Mouse (Mus musculus) MEL (cell line): ENCODE measurements at regions not wholly inside any gene's neighbourhood (a gene's known extent, or its start where the extent isn't known, plus 50 kb on each side); places are given as distances from the start of the nearest gene placed in this dataset.

Source experiments
- DNase-seq: peaks from one replicate; pipeline ENCODE4 v3.0.0; 2011; ENCODE audit warnings: low read depth, low spot score
- H3K27ac ChIP-seq: 2 replicates; pipeline ENCODE4 v1.5.1; 2012; ENCODE audit warnings: low read depth, mild to moderate bottlenecking, control low read depth, low read length, moderate library complexity; ENCODE audit not compliant: control insufficient read depth
- H3K27me3 ChIP-seq, 2 experiments: fragments of 150-350 bp in 1 of 2; sonication (generic) in 1 of 2; 2 replicates each; pipeline ENCODE4 v1.6.1; 2012; ENCODE audit warnings: low read length in 2 of 2, mild to moderate bottlenecking in 2 of 2, improper control_type of control experiment in 1 of 2, moderate library complexity in 1 of 2; ENCODE audit not compliant: insufficient read depth in 2 of 2, control insufficient read depth in 1 of 2
- H3K36me3 ChIP-seq, 2 experiments: 2 replicates each; pipeline ENCODE4 v1.6.1; 2012 to 2014; ENCODE audit warnings: low read length in 2 of 2, improper control_type of control experiment in 1 of 2, inconsistent platforms in 1 of 2, mild to moderate bottlenecking in 1 of 2; ENCODE audit not compliant: insufficient read depth in 2 of 2, control insufficient read depth in 1 of 2
- H3K4me1 ChIP-seq, 2 experiments: fragments of 150-350 bp in 1 of 2; sonication (generic) in 1 of 2; 2 replicates each; pipeline ENCODE4 v1.6.1; 2012; ENCODE audit warnings: low read length in 2 of 2, improper control_type of control experiment in 1 of 2, mild to moderate bottlenecking in 1 of 2; ENCODE audit not compliant: insufficient read depth in 2 of 2, control insufficient read depth in 1 of 2
- H3K4me3 ChIP-seq, 2 experiments: fragments of 150-350 bp in 1 of 2; sonication (generic) in 1 of 2; 2 replicates each; pipeline ENCODE4 v1.5.1; 2012; ENCODE audit warnings: low read depth in 2 of 2, low read length in 2 of 2, mild to moderate bottlenecking in 2 of 2, moderate library complexity in 2 of 2, control low read depth in 1 of 2, improper control_type of control experiment in 1 of 2; ENCODE audit not compliant: control insufficient read depth in 1 of 2, insufficient read depth in 1 of 2
- H3K79me2 ChIP-seq: 2 replicates; pipeline ENCODE4 v1.6.1; 2012; ENCODE audit warnings: mild to moderate bottlenecking, low read length, moderate library complexity; ENCODE audit not compliant: control insufficient read depth, poor library complexity, insufficient read depth
- H3K9ac ChIP-seq: 2 replicates; pipeline ENCODE4 v1.6.1; 2012; ENCODE audit warnings: low read depth, mild to moderate bottlenecking, control low read depth, low read length, moderate library complexity; ENCODE audit not compliant: control insufficient read depth, poor library complexity, severe bottlenecking
- H3K9me3 ChIP-seq: fragments of 150-350 bp; sonication (generic); replicated peaks from 2 replicates; pipeline ENCODE4 v1.6.1; 2012; ENCODE audit warnings: mild to moderate bottlenecking, low read length, improper control_type of control experiment, moderate library complexity; ENCODE audit not compliant: insufficient read depth
- BHLHE40 ChIP-seq: IDR thresholded peaks from 2 replicates; pipeline ENCODE4 v1.6.1; 2012; ENCODE audit warnings: low read depth, mild to moderate bottlenecking, inconsistent platforms, low read length, improper control_type of control experiment, borderline replicate concordance
- CHD1 ChIP-seq: IDR thresholded peaks from 2 replicates; pipeline ENCODE4 v1.6.1; 2012; ENCODE audit warnings: low read depth, mild to moderate bottlenecking, inconsistent platforms, low read length, improper control_type of control experiment
- CTCF ChIP-seq, 3 experiments: IDR thresholded peaks in 2 of 3; conservative IDR thresholded peaks in 1 of 3; 2 replicates each; pipeline ENCODE4 v1.5.1; 2011 to 2012; ENCODE audit warnings: low read length in 3 of 3, low read depth in 2 of 3, mild to moderate bottlenecking in 2 of 3, improper control_type of control experiment in 1 of 3, inconsistent platforms in 1 of 3, mixed read lengths in 1 of 3, moderate library complexity in 1 of 3; ENCODE audit not compliant: control insufficient read depth in 1 of 3, insufficient read depth in 1 of 3, poor library complexity in 1 of 3, severe bottlenecking in 1 of 3
- ELF1 ChIP-seq: IDR thresholded peaks from 2 replicates; pipeline ENCODE4 v1.6.1; 2014; ENCODE audit warnings: low read depth, mild to moderate bottlenecking, inconsistent platforms, low read length, improper control_type of control experiment, moderate library complexity
- EP300 ChIP-seq, 2 experiments: IDR thresholded peaks; 2 replicates each; pipeline ENCODE4 v1.6.1; 2011; ENCODE audit warnings: improper control_type of control experiment in 2 of 2, low read length in 2 of 2, low read depth in 1 of 2, mild to moderate bottlenecking in 1 of 2
- ETS1 ChIP-seq: IDR thresholded peaks from 2 replicates; pipeline ENCODE4 v1.6.1; 2012; ENCODE audit warnings: low read depth, mild to moderate bottlenecking, inconsistent platforms, low read length, improper control_type of control experiment, moderate library complexity
- HCFC1 ChIP-seq: IDR thresholded peaks from 2 replicates; pipeline ENCODE4 v1.6.1; 2012; ENCODE audit warnings: low read depth, mild to moderate bottlenecking, inconsistent platforms, low read length, improper control_type of control experiment, moderate library complexity
- JUND ChIP-seq: IDR thresholded peaks from 2 replicates; pipeline ENCODE4 v1.6.1; 2011; ENCODE audit warnings: low read depth, mild to moderate bottlenecking, improper control_type of control experiment, low read length
- KAT2A ChIP-seq: conservative IDR thresholded peaks from 2 replicates; pipeline ENCODE4 v1.6.1; 2012; ENCODE audit warnings: low read depth, low read length, improper control_type of control experiment, inconsistent platforms
- MAFK ChIP-seq: IDR thresholded peaks from 2 replicates; pipeline ENCODE4 v1.6.1; 2011; ENCODE audit warnings: low read depth, mild to moderate bottlenecking, low read length, improper control_type of control experiment, borderline replicate concordance
- MAX ChIP-seq: IDR thresholded peaks from 2 replicates; pipeline ENCODE4 v1.6.1; 2011; ENCODE audit warnings: low read length, improper control_type of control experiment
- MAZ ChIP-seq: IDR thresholded peaks from 2 replicates; pipeline ENCODE4 v1.6.1; 2012; ENCODE audit warnings: low read depth, mild to moderate bottlenecking, inconsistent platforms, low read length, improper control_type of control experiment
- MEF2A ChIP-seq: IDR thresholded peaks from 2 replicates; pipeline ENCODE4 v1.6.1; 2014; ENCODE audit warnings: low read depth, mild to moderate bottlenecking, inconsistent platforms, low read length, improper control_type of control experiment; ENCODE audit not compliant: poor library complexity, insufficient replicate concordance, severe bottlenecking; ENCODE audit errors: extremely low read depth
- MYB ChIP-seq: IDR thresholded peaks from 2 replicates; pipeline ENCODE4 v1.6.1; 2011; ENCODE audit warnings: mild to moderate bottlenecking, low read depth, low read length, improper control_type of control experiment
- MYC ChIP-seq: IDR thresholded peaks from 2 replicates; pipeline ENCODE4 v1.6.1; 2011; ENCODE audit warnings: low read depth, mild to moderate bottlenecking, low read length, improper control_type of control experiment, moderate library complexity
- NRF1 ChIP-seq: IDR thresholded peaks from 2 replicates; pipeline ENCODE4 v1.6.1; 2014; ENCODE audit warnings: low read depth, mild to moderate bottlenecking, inconsistent platforms, low read length, improper control_type of control experiment, moderate library complexity; ENCODE audit not compliant: poor library complexity, insufficient read depth, severe bottlenecking
- POLR2A ChIP-seq, 2 experiments: IDR thresholded peaks; 2 replicates each; pipeline ENCODE4 v1.6.1; 2011 to 2012; ENCODE audit warnings: low read length in 2 of 2, mild to moderate bottlenecking in 2 of 2, control low read depth in 1 of 2, improper control_type of control experiment in 1 of 2, low read depth in 1 of 2, moderate library complexity in 1 of 2; ENCODE audit not compliant: control insufficient read depth in 1 of 2, insufficient read depth in 1 of 2, poor library complexity in 1 of 2
- POLR2AphosphoS5 ChIP-seq: IDR thresholded peaks from 2 replicates; pipeline ENCODE4 v1.6.1; 2012; ENCODE audit warnings: low read depth, borderline replicate concordance, mild to moderate bottlenecking, inconsistent platforms, low read length, moderate library complexity, mixed read lengths
- SIN3A ChIP-seq: IDR thresholded peaks from 2 replicates; pipeline ENCODE4 v1.6.1; 2012; ENCODE audit warnings: low read length, improper control_type of control experiment, inconsistent platforms
- SMC3 ChIP-seq: IDR thresholded peaks from 2 replicates; pipeline ENCODE4 v1.6.1; 2011; ENCODE audit warnings: low read depth, low read length, improper control_type of control experiment
- TBP ChIP-seq: IDR thresholded peaks from 2 replicates; pipeline ENCODE4 v1.8.0; 2011; ENCODE audit warnings: low read depth, low read length, improper control_type of control experiment
- UBTF ChIP-seq: IDR thresholded peaks from 2 replicates; pipeline ENCODE4 v1.6.1; 2012; ENCODE audit warnings: low read depth, mild to moderate bottlenecking, inconsistent platforms, low read length, improper control_type of control experiment, moderate library complexity, borderline replicate concordance; ENCODE audit not compliant: insufficient read depth
- USF2 ChIP-seq, 2 experiments: IDR thresholded peaks; 2 replicates each; pipeline ENCODE4 v1.6.1; 2011 to 2012; ENCODE audit warnings: improper control_type of control experiment in 2 of 2, low read length in 2 of 2, borderline replicate concordance in 1 of 2, inconsistent platforms in 1 of 2, low read depth in 1 of 2, mild to moderate bottlenecking in 1 of 2; ENCODE audit not compliant: insufficient read depth in 1 of 2
- ZKSCAN1 ChIP-seq: IDR thresholded peaks from 2 replicates; pipeline ENCODE4 v1.6.1; 2012; ENCODE audit warnings: low read depth, mild to moderate bottlenecking, inconsistent platforms, low read length, improper control_type of control experiment, moderate library complexity
- ZNF384 ChIP-seq: IDR thresholded peaks from 2 replicates; pipeline ENCODE4 v1.6.1; 2012; ENCODE audit warnings: low read depth, mild to moderate bottlenecking, inconsistent platforms, low read length, improper control_type of control experiment

GRCm38 (mm10) chr13:72833326-72833725 lies 204.7 kb downstream of the Irx2 start:
- Histone ChIP-seq H3K36me3 (no peaks in the 10 kb centered on the region), H3K79me2 (no peaks in the 10 kb centered on the region), H3K27ac (no peak overlapping the region), H3K27me3 (no peaks in the 10 kb centered on the region), H3K4me1 (no peaks in the 10 kb centered on the region), H3K9me3 (no peaks in the 10 kb centered on the region), H3K4me3 (no peak overlapping the region)
- DNase-seq: no peak
- TF ChIP-seq SMC3 (no peak), BHLHE40 (no peak), POLR2A (IDR thresholded peaks at IDR 0.05; ENCODE audit: control insufficient read depth in 1 of 2, insufficient read depth in 1 of 2, low read depth in 1 of 2, low read length in 2 of 2, poor library complexity in 1 of 2) (no peak), TBP (no peak), KAT2A (no peak), UBTF (no peak), USF2 (IDR thresholded peaks at IDR 0.05; ENCODE audit: borderline replicate concordance in 1 of 2, insufficient read depth in 1 of 2, low read depth in 1 of 2, low read length in 2 of 2) (no peak), SIN3A (no peak), POLR2AphosphoS5 (no peak), HCFC1 (no peak), MAZ (no peak), CTCF (IDR thresholded peaks at IDR 0.05 in 2 of 3, conservative IDR thresholded peaks at IDR 0.05 in 1 of 3; ENCODE audit: control insufficient read depth in 1 of 3, insufficient read depth in 1 of 3, low read depth in 2 of 3, low read length in 3 of 3, poor library complexity in 1 of 3, severe bottlenecking in 1 of 3) (no peak)
- TF ChIP-seq, all 39 proteins: peak for 0
- H3K9ac ChIP-seq: no peak overlapping the region

- H3K9ac ChIP-seq: no peak overlapping the region
- H3K79me2 ChIP-seq: no peaks in the 10 kb centered on the region
- TF ChIP-seq CTCF (IDR thresholded peaks at IDR 0.05 in 2 of 3, conservative IDR thresholded peaks at IDR 0.05 in 1 of 3; ENCODE audit: control insufficient read depth in 1 of 3, insufficient read depth in 1 of 3, low read depth in 2 of 3, low read length in 3 of 3, poor library complexity in 1 of 3, severe bottlenecking in 1 of 3) (no peak), NRF1 (no peak), EP300 (IDR thresholded peaks at IDR 0.05; ENCODE audit: low read depth in 1 of 2, low read length in 2 of 2) (no peak), JUND (no peak)
- no peak overlapping the region for H3K4me3 ChIP-seq
- H3K9me3 ChIP-seq: no peaks in the 10 kb centered on the region
- no peaks in the 10 kb centered on the region for H3K36me3 ChIP-seq
- no peak overlapping the region for H3K27ac ChIP-seq
- no peaks in the 10 kb centered on the region for H3K4me1 ChIP-seq
- H3K27me3 ChIP-seq: no peaks in the 10 kb centered on the region
- DNase-seq: no peak
These were observed 208.4 kb downstream of the Irx2 start for GRCm38 (mm10) chr13:72837016-72837415.

- no peak overlapping the region for H3K9ac ChIP-seq
- H3K27me3 ChIP-seq: no peaks in the 10 kb centered on the region
- TF ChIP-seq CHD1 (no peak), ELF1 (no peak), MAX (no peak), HCFC1 (no peak), ETS1 (no peak), MAZ (no peak), KAT2A (no peak), ZKSCAN1 (no peak), JUND (no peak), BHLHE40 (no peak), MAFK (no peak), ZNF384 (no peak), MEF2A (no peak), MYC (no peak), MYB (no peak)
- H3K4me1 ChIP-seq: no peaks in the 10 kb centered on the region
- DNase-seq: no peak
- H3K9me3 ChIP-seq: no peaks in the 10 kb centered on the region
- no peak overlapping the region for H3K4me3 ChIP-seq
- H3K36me3 ChIP-seq: no peaks in the 10 kb centered on the region
- H3K79me2 ChIP-seq: no peaks in the 10 kb centered on the region
- no peak overlapping the region for H3K27ac ChIP-seq
These were observed 219.5 kb downstream of the Irx2 start for GRCm38 (mm10) chr13:72848097-72848496.
